Mouse (Mus musculus) mature B cell (primary cell): ENCODE measurements around the gene Zdhhc4.

Experiments
- in situ Hi-C: fragments of 300-500 bp; cut with MboI; formaldehyde crosslinking; loops from 2 replicates; pipeline ENCODE4 v1.14.3; 2019

Gene Zdhhc4

GRCm38 (mm10) chr5:143317288-143317610, 11.8 kb downstream of the Zdhhc4 start:
- in situ Hi-C loops: no loop called here

- in situ Hi-C loops: no loop called here
These were observed 12.3 kb downstream of the Zdhhc4 start for GRCm38 (mm10) chr5:143316605-143317287.

GRCm38 (mm10) chr5:143315514-143315888, 13.6 kb downstream of the Zdhhc4 start:
- in situ Hi-C loops: no loop called here

- in situ Hi-C loops: no loop called here
These were observed 14.1 kb downstream of the Zdhhc4 start, which contains the start of gene E130309D02Rik for GRCm38 (mm10) chr5:143314730-143315513. E130309D02Rik (minus strand) TSS chr5:143315360.

GRCm38 (mm10) chr5:143314183-143314729, 14.8 kb downstream of the Zdhhc4 start:
- in situ Hi-C loops: no loop called here

GRCm38 (mm10) chr5:143311886-143312285, 17.2 kb downstream of the Zdhhc4 start:
- in situ Hi-C loops: no loop called here

GRCm38 (mm10) chr5:143309916-143310315, 19.1 kb downstream of the Zdhhc4 start:
- in situ Hi-C loops: no loop called here

GRCm38 (mm10) chr5:143308825-143309224, 20.2 kb downstream of the Zdhhc4 start:
- in situ Hi-C loops: no loop called here

GRCm38 (mm10) chr5:143304251-143304650, 24.8 kb downstream of the Zdhhc4 start:
- in situ Hi-C loops: no loop called here

- in situ Hi-C loops: no loop called here
These were observed 27.8 kb downstream of the Zdhhc4 start for GRCm38 (mm10) chr5:143301296-143301695.

GRCm38 (mm10) chr5:143299686-143300085, 29.4 kb downstream of the Zdhhc4 start:
- in situ Hi-C loops: no loop called here

GRCm38 (mm10) chr5:143298391-143298790, 30.7 kb downstream of the Zdhhc4 start:
- in situ Hi-C loops: no loop called here

GRCm38 (mm10) chr5:143297986-143298385, 31.1 kb downstream of the Zdhhc4 start:
- in situ Hi-C loops: no loop called here

GRCm38 (mm10) chr5:143295330-143295729, 33.7 kb downstream of the Zdhhc4 start:
- in situ Hi-C loops: no loop called here

- in situ Hi-C loops: no loop called here
These were observed 34.2 kb downstream of the Zdhhc4 start for GRCm38 (mm10) chr5:143294862-143295261.

GRCm38 (mm10) chr5:143293404-143293803, 35.7 kb downstream of the Zdhhc4 start, which contains the start of gene Zfp853:
Zfp853 (minus strand) TSS chr5:143293623.
- in situ Hi-C loops: no loop called here

GRCm38 (mm10) chr5:143292879-143293278, 36.2 kb downstream of the Zdhhc4 start:
- in situ Hi-C loops: no loop called here

GRCm38 (mm10) chr5:143289299-143289698, 39.8 kb downstream of the Zdhhc4 start:
- in situ Hi-C loops: no loop called here

- in situ Hi-C loops: no loop called here
These were observed 40.6 kb downstream of the Zdhhc4 start for GRCm38 (mm10) chr5:143288378-143288911.

GRCm38 (mm10) chr5:143287774-143288328, 41.2 kb downstream of the Zdhhc4 start:
- in situ Hi-C loops: no loop called here

- in situ Hi-C loops: no loop called here
These were observed 44.3 kb downstream of the Zdhhc4 start for GRCm38 (mm10) chr5:143284762-143285161.

GRCm38 (mm10) chr5:143279247-143279646, 49.8 kb downstream of the Zdhhc4 start:
- in situ Hi-C loops: no loop called here
